Mouse (Mus musculus) intestine, postnatal 0 days (tissue): ENCODE data around the gene Slco4a1. TPM values are rescaled to one million over a fixed set of nuclear protein-coding genes. Genes with fewer than 3 reads are reported as not detected.

Experiments
- ATAC-seq: fragments of 200-750 bp; cut with Nextera tagmentation; 2 replicates; pipeline ENCODE4 v1.8.0; 2017; ENCODE audit warnings: mild to moderate bottlenecking, moderate TSS enrichment, moderate library complexity
- H3K27ac ChIP-seq: fragments of 300-500 bp; sonication (generic); 2 replicates; pipeline ENCODE4 v1.5.1; 2014; ENCODE audit warnings: mild to moderate bottlenecking, low read depth, low read length, moderate library complexity
- H3K27me3 ChIP-seq: fragments of 300-500 bp; sonication (generic); replicated peaks from 2 replicates; pipeline ENCODE4 v1.6.1; 2014; ENCODE audit warnings: low read length, mixed read lengths; ENCODE audit not compliant: control insufficient read depth, insufficient read depth
- H3K36me3 ChIP-seq: fragments of 300-500 bp; sonication (generic); 2 replicates; pipeline ENCODE4 v1.6.1; 2014; ENCODE audit warnings: mild to moderate bottlenecking, moderate library complexity; ENCODE audit not compliant: control insufficient read depth, insufficient read depth
- H3K4me1 ChIP-seq: fragments of 300-500 bp; sonication (generic); replicated peaks from 2 replicates; pipeline ENCODE4 v1.6.1; 2014; ENCODE audit warnings: antibody characterized with exemption, low read length, mixed read lengths; ENCODE audit not compliant: control insufficient read depth, insufficient read depth
- H3K4me2 ChIP-seq: fragments of 300-500 bp; sonication (generic); replicated peaks from 2 replicates; pipeline ENCODE4 v1.6.1; 2014; ENCODE audit warnings: low read depth, mild to moderate bottlenecking, moderate library complexity
- H3K4me3 ChIP-seq: fragments of 300-500 bp; sonication (generic); 2 replicates; pipeline ENCODE4 v1.5.1; 2014; ENCODE audit warnings: low read depth, low read length
- H3K9ac ChIP-seq: fragments of 300-500 bp; sonication (generic); 2 replicates; pipeline ENCODE4 v1.6.1; 2014; ENCODE audit warnings: mild to moderate bottlenecking, low read depth, low read length
- H3K9me3 ChIP-seq: fragments of 300-500 bp; sonication (generic); 2 replicates; pipeline ENCODE4 v1.6.1; 2016; ENCODE audit warnings: mixed run types; ENCODE audit not compliant: control insufficient read depth
- CTCF ChIP-seq: sonication (generic); IDR thresholded peaks from 2 replicates; pipeline ENCODE4 v1.5.1; 2016; ENCODE audit warnings: low read depth, mild to moderate bottlenecking, control low read depth, antibody characterized with exemption, moderate library complexity
- WGBS: fragments of 180-500 bp; shearing (Covaris S2); extraction: QIAGEN DNeasy Blood & Tissue Kit; methylation state at CpG from one replicate; pipeline ENCODE4 v1.1.7; 2014; 5-methylcytosine and 5-hydroxymethylcytosine counted together
- polyA plus RNA-seq: library from polyadenylated mRNA; unstranded; fragments of >200 nt; fragmentation: Nextera tagmentation; extraction: Ambion mirVana; gene quantifications from 2 replicates; pipeline ENCODE4 v1.2.1, GENCODE M21; 2015

The Slco4a1 gene
- polyA plus RNA-seq, 1 experiment from 2014 or later = 0.47 TPM

- TF ChIP-seq CTCF = no peak
- no peaks in the 10 kb centered on the region for H3K36me3 ChIP-seq
- WGBS = 79% methylated on average over 5 of the region's 5 CpGs
- no peak for ATAC-seq
- H3K27ac ChIP-seq = no peak overlapping the region
- H3K4me1 ChIP-seq = no peaks in the 10 kb centered on the region
- no peaks in the 10 kb centered on the region for H3K9me3 ChIP-seq
- H3K27me3 ChIP-seq = peaks cover 3% of the 10 kb centered on the region; the same call in 1 of the 2 replicates
- H3K4me3 ChIP-seq = no peak overlapping the region
- H3K9ac ChIP-seq = no peak overlapping the region
- H3K4me2 ChIP-seq = no peak overlapping the region
Measured at GRCm38 (mm10) chr2:180506281-180506680, 50.2 kb downstream of the Slco4a1 start.

- Histone ChIP-seq H3K36me3 (no peaks in the 10 kb centered on the region), H3K4me1 (no peaks in the 10 kb centered on the region), H3K9me3 (no peaks in the 10 kb centered on the region), H3K27me3 (0 out of 2 replicates have a peak, but pooled peaks cover 3% of the 10 kb centered on the region), H3K27ac (no peak overlapping the region), H3K4me2 (no peak overlapping the region), H3K4me3 (no peak overlapping the region), H3K9ac (no peak overlapping the region)
- 76% methylated on average over 14 of the region's 14 CpGs for WGBS
- no peak for ATAC-seq
- no peak for TF ChIP-seq CTCF
Measured at GRCm38 (mm10) chr2:180508455-180509115, 52.5 kb downstream of the Slco4a1 start.

DNA sequence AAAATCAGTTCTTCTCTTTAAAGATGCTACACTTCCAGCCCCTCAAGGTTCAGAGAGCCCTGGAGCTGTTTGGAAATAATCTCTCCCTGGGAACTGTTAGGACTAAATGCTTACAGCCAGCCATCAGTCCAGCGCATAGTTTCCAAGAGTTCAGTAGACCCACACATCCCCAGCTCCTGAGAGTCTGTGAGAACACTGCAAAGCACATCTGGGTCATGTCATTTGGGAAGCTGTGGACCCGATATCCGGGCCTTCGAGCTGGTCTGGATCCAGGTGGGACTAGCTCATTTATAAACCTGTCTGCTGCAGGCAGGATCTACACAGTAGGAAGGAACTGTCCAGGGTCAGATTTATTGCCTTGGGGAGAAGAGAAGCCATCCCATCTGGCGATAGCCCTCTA is 54.8 kb downstream of the Slco4a1 start:
- H3K9me3 ChIP-seq = no peaks in the 10 kb centered on the region
- H3K27me3 ChIP-seq = 0 out of 2 replicates have a peak, but pooled peaks cover 3% of the 10 kb centered on the region
- no peak overlapping the region for H3K9ac ChIP-seq
- H3K4me2 ChIP-seq = no peak overlapping the region
- no peaks in the 10 kb centered on the region for H3K36me3 ChIP-seq
- WGBS = 59% methylated on average over 5 of the region's 5 CpGs
- ATAC-seq = no peak
- H3K4me1 ChIP-seq = no peaks in the 10 kb centered on the region
- no peak overlapping the region for H3K4me3 ChIP-seq
- no peak for TF ChIP-seq CTCF
- H3K27ac ChIP-seq = no peak overlapping the region

- Histone ChIP-seq H3K4me2 (no peak overlapping the region), H3K36me3 (no peaks in the 10 kb centered on the region), H3K9ac (no peak overlapping the region), H3K4me3 (no peak overlapping the region), H3K27me3 (no peaks in the 10 kb centered on the region), H3K9me3 (no peaks in the 10 kb centered on the region), H3K4me1 (no peaks in the 10 kb centered on the region), H3K27ac (no peak overlapping the region)
- TF ChIP-seq CTCF = no peak
- WGBS = 45% methylated on average over 13 of the region's 13 CpGs
- no peak for ATAC-seq
Measured at GRCm38 (mm10) chr2:180511875-180512661, 56.0 kb downstream of the Slco4a1 start.

GRCm38 (mm10) chr2:180513019-180513418 is 57.0 kb downstream of the Slco4a1 start:
- TF ChIP-seq CTCF = no peak
- H3K4me1 ChIP-seq = no peaks in the 10 kb centered on the region
- H3K4me2 ChIP-seq = no peak overlapping the region
- 54% methylated on average over 3 of the region's 3 CpGs for WGBS
- H3K9me3 ChIP-seq = no peaks in the 10 kb centered on the region
- H3K27me3 ChIP-seq = no peaks in the 10 kb centered on the region
- H3K9ac ChIP-seq = no peak overlapping the region
- no peaks in the 10 kb centered on the region for H3K36me3 ChIP-seq
- H3K27ac ChIP-seq = no peak overlapping the region
- no peak overlapping the region for H3K4me3 ChIP-seq
- no peak for ATAC-seq

- no peak overlapping the region for H3K4me2 ChIP-seq
- no peak for TF ChIP-seq CTCF
- no peak overlapping the region for H3K27ac ChIP-seq
- no peak overlapping the region for H3K9ac ChIP-seq
- H3K4me3 ChIP-seq = no peak overlapping the region
- ATAC-seq = no peak
- no peaks in the 10 kb centered on the region for H3K27me3 ChIP-seq
- no peaks in the 10 kb centered on the region for H3K9me3 ChIP-seq
- 58% methylated on average over 4 of the region's 4 CpGs for WGBS
- H3K36me3 ChIP-seq = no peaks in the 10 kb centered on the region
- H3K4me1 ChIP-seq = no peaks in the 10 kb centered on the region
Measured at GRCm38 (mm10) chr2:180513835-180514234, 57.8 kb downstream of the Slco4a1 start.
